In genomic region chr8:84975434-84975833, GRCm38 (mm10) we compare ENCODE assay signal across 9 mouse cellular contexts. TPM values are rescaled to one million over a fixed set of nuclear protein-coding genes. Genes with fewer than 3 reads are reported as not detected.
A peak's percentile ranks its signal among the peaks of the same experiment; 100 is the strongest.
DNase-seq lines count a peak whose midpoint lies in the region; ATAC-seq and TF ChIP-seq lines count a peak whose summit lies in the region.
"Had no signal": no experiment of that assay in that cellular context is flagged by ENCODE, and none has a peak within 500 bp of the region (broad histone marks: within the 10 kb centered on the region; RNA-seq: fewer than 3 reads in every experiment).

No protein-coding gene starts in this region.

- peak overlapping the region; percentile 90 for H3K27ac ChIP-seq in ES-Bruce4 (ENCODE audit: insufficient read depth, low read length)
- no peak overlapping the region for H3K27ac ChIP-seq in cortical plate, adult 2 months (ENCODE audit: insufficient read depth, low read length)
- peak overlapping the region; percentile 71 for H3K27ac ChIP-seq in heart, embryonic 12.5 days (ENCODE audit: poor library complexity, severe bottlenecking)
- H3K27ac ChIP-seq in kidney, postnatal 0 days = peak overlapping the region; percentile 96; the same call in 1 of the 2 replicates
- peak overlapping the region; percentile 93 for H3K27ac ChIP-seq in lung, embryonic 15.5 days

- H3K36me3 ChIP-seq in ES-Bruce4 (ENCODE audit: control insufficient read depth, insufficient read depth, low read length, poor library complexity, severe bottlenecking) = peaks cover 24% of the 10 kb centered on the region
- H3K36me3 ChIP-seq in heart, embryonic 12.5 days = peaks cover 45% of the 10 kb centered on the region
- H3K36me3 ChIP-seq in kidney, postnatal 0 days (ENCODE audit: insufficient read depth, low read length) = peaks cover 21% of the 10 kb centered on the region
- H3K36me3 ChIP-seq in lung, embryonic 15.5 days = peaks cover 38% of the 10 kb centered on the region

- H3K4me3 ChIP-seq in ES-Bruce4 (ENCODE audit: low read depth, low read length) = peak overlapping the region; percentile 66
- H3K4me3 ChIP-seq in cortical plate, adult 2 months (ENCODE audit: insufficient read depth, low read length) = peak overlapping the region; percentile 87; the same call in 1 of the 2 replicates
- H3K4me3 ChIP-seq in heart, embryonic 12.5 days = peak overlapping the region; percentile 55; the same call in 1 of the 2 replicates
- H3K4me3 ChIP-seq in kidney, postnatal 0 days (replicated peaks; ENCODE audit: low read depth, low read length) = peak overlapping the region; percentile 69; the same call in 1 of the 2 replicates
- peak overlapping the region; percentile 61; the same call in 1 of the 2 replicates for H3K4me3 ChIP-seq in lung, embryonic 15.5 days

- H3K9ac ChIP-seq in ES-Bruce4 (ENCODE audit: low read depth, poor library complexity, severe bottlenecking) = peak overlapping the region; percentile 94
- peak overlapping the region; percentile 69; the same call in 1 of the 2 replicates for H3K9ac ChIP-seq in heart, embryonic 12.5 days
- no peak overlapping the region for H3K9ac ChIP-seq in kidney, postnatal 0 days (ENCODE audit: low read depth, low read length)
- no peak overlapping the region for H3K9ac ChIP-seq in lung, embryonic 15.5 days

- H3K4me1 ChIP-seq in ES-Bruce4 (ENCODE audit: control insufficient read depth, insufficient read depth, low read length) = no peaks in the 10 kb centered on the region
- H3K4me1 ChIP-seq in cortical plate, adult 2 months (ENCODE audit: control insufficient read depth, insufficient read depth, low read length) = peaks cover 3% of the 10 kb centered on the region; the same call in 1 of the 2 replicates
- H3K4me1 ChIP-seq in heart, embryonic 12.5 days (replicated peaks) = peaks cover 46% of the 10 kb centered on the region
- peaks cover 20% of the 10 kb centered on the region for H3K4me1 ChIP-seq in kidney, postnatal 0 days (replicated peaks; ENCODE audit: insufficient read depth, low read length)
- H3K4me1 ChIP-seq in lung, embryonic 15.5 days = peaks cover 65% of the 10 kb centered on the region

- no peak for TF ChIP-seq POLR2A in ES-Bruce4 (IDR thresholded peaks at IDR 0.05; ENCODE audit: insufficient read depth, low read length)
- no peak for TF ChIP-seq POLR2A in cortical plate, adult 2 months (IDR thresholded peaks at IDR 0.05; ENCODE audit: extremely low read depth, insufficient read depth, low read length)

- 35% methylated on average over 7 of the region's 7 CpGs for WGBS in heart, embryonic 12.5 days
- WGBS in kidney, postnatal 0 days = 36% methylated on average over 7 of the region's 7 CpGs
- 39% methylated on average over 7 of the region's 7 CpGs for WGBS in lung, embryonic 15.5 days

- peak overlapping the region; percentile 95 for H3K4me2 ChIP-seq in heart, embryonic 12.5 days
- H3K4me2 ChIP-seq in kidney, postnatal 0 days (ENCODE audit: low read length) = peak overlapping the region; percentile 98
- H3K4me2 ChIP-seq in lung, embryonic 15.5 days = peak overlapping the region; percentile 99

- 0 out of 2 replicates have a peak, but pooled peaks have one; percentile 36 for TF ChIP-seq EP300 in ES-Bruce4 (IDR thresholded peaks at IDR 0.05; ENCODE audit: insufficient read depth, low read depth, low read length)

- DNase-seq in 3134 (ENCODE audit: extremely low read depth, insufficient read length, low spot score) = peak; percentile 55
- DNase-seq in kidney, postnatal 0 days (ENCODE audit: low spot score) = peak; percentile 80
- peak; percentile 54 for DNase-seq in right cerebral cortex, postnatal 25 days

- no peaks in the 10 kb centered on the region for H3K27me3 ChIP-seq in ES-Bruce4 (ENCODE audit: control insufficient read depth, insufficient read depth, low read length, poor library complexity, severe bottlenecking)
- no peaks in the 10 kb centered on the region for H3K27me3 ChIP-seq in heart, embryonic 12.5 days (replicated peaks)
- H3K27me3 ChIP-seq in kidney, postnatal 0 days (ENCODE audit: insufficient read depth, low read length) = no peaks in the 10 kb centered on the region
- H3K27me3 ChIP-seq in lung, embryonic 15.5 days = no peaks in the 10 kb centered on the region

- H3K9me3 ChIP-seq in ES-Bruce4 (replicated peaks; ENCODE audit: control insufficient read depth, insufficient read depth, low read length, poor library complexity, severe bottlenecking) = no peaks in the 10 kb centered on the region
- H3K9me3 ChIP-seq in heart, embryonic 12.5 days (replicated peaks) = no peaks in the 10 kb centered on the region
- H3K9me3 ChIP-seq in kidney, postnatal 0 days (replicated peaks; ENCODE audit: low read length) = no peaks in the 10 kb centered on the region
- no peaks in the 10 kb centered on the region for H3K9me3 ChIP-seq in lung, embryonic 15.5 days

- ATAC-seq in heart, embryonic 12.5 days (ENCODE audit: insufficient number of reproducible peaks, low FRiP score) = no peak
- no peak for ATAC-seq in kidney, postnatal 0 days (replicated peaks; ENCODE audit: low FRiP score, low read depth)
- no peak for ATAC-seq in lung, embryonic 15.5 days (ENCODE audit: borderline replicate concordance, extremely low read depth, low FRiP score, low TSS enrichment)
- ATAC-seq in erythroid progenitor cell, adult 5-6 weeks (replicated peaks; ENCODE audit: low FRiP score, poor library complexity, severe bottlenecking) = no peak

- TF ChIP-seq CTCF in ES-Bruce4 (IDR thresholded peaks at IDR 0.05; ENCODE audit: low read depth, low read length) = peak; percentile 87
- TF ChIP-seq CTCF in cortical plate, adult 2 months (IDR thresholded peaks at IDR 0.05; ENCODE audit: extremely low read depth, insufficient read depth, low read length) = peak; percentile 84
- peak; percentile 96 for TF ChIP-seq CTCF in kidney, postnatal 0 days (IDR thresholded peaks at IDR 0.05; ENCODE audit: low read depth)

RNA-seq across cellular contexts. Expression of gene Junb, which starts 3.1 kb away (rescaled TPM):
- polyA plus RNA-seq in ES-Bruce4 (2011; ENCODE audit: insufficient read depth, insufficient read length, low read depth, missing spikeins) = 19.0 and 20.4 TPM in 2 replicates
- 57.5 and 81.7 TPM in 2 replicates for polyA plus RNA-seq in cortical plate, adult 2 months (2012; rRNA removed)
- 11.9 and 13.2 TPM in 2 replicates for polyA plus RNA-seq in heart, embryonic 12.5 days (2016; fragmentation: Nextera tagmentation; extraction: Ambion mirVana)
- 22.7 and 27.7 TPM in 2 replicates for polyA plus RNA-seq in kidney, postnatal 0 days (2015; fragmentation: Nextera tagmentation; extraction: Ambion mirVana)
- 17.4 and 20.5 TPM in 2 replicates for polyA plus RNA-seq in lung, embryonic 15.5 days (2015; fragmentation: Nextera tagmentation; extraction: Ambion mirVana)
- 8.0 and 12.3 TPM in 2 replicates for total RNA-seq in erythroid progenitor cell, adult 5-6 weeks (2015; ENCODE audit: low replicate concordance)
- total RNA-seq in erythroid progenitor cell, adult 5-6 weeks (2017; ENCODE audit: low replicate concordance) = 10.4 and 15.1 TPM in 2 replicates

RNA-seq across cellular contexts. Expression of gene Rnaseh2a, which starts 5.9 kb away (rescaled TPM):
- polyA plus RNA-seq in ES-Bruce4 (2011; ENCODE audit: insufficient read depth, insufficient read length, low read depth, missing spikeins) = 79.2 and 88.1 TPM in 2 replicates
- 37.3 and 37.7 TPM in 2 replicates for polyA plus RNA-seq in cortical plate, adult 2 months (2012; rRNA removed)
- 77.1 and 79.0 TPM in 2 replicates for polyA plus RNA-seq in heart, embryonic 12.5 days (2016; fragmentation: Nextera tagmentation; extraction: Ambion mirVana)
- polyA plus RNA-seq in kidney, postnatal 0 days (2015; fragmentation: Nextera tagmentation; extraction: Ambion mirVana) = 101 and 103 TPM in 2 replicates
- polyA plus RNA-seq in lung, embryonic 15.5 days (2015; fragmentation: Nextera tagmentation; extraction: Ambion mirVana) = 114 and 120 TPM in 2 replicates
- total RNA-seq in erythroid progenitor cell, adult 5-6 weeks (2015; ENCODE audit: low replicate concordance) = 82.6 and 141 TPM in 2 replicates
- 63.3 and 93.8 TPM in 2 replicates for total RNA-seq in erythroid progenitor cell, adult 5-6 weeks (2017; ENCODE audit: low replicate concordance)

RNA-seq across cellular contexts. Expression of gene Prdx2, which starts 6.0 kb away (rescaled TPM):
- polyA plus RNA-seq in ES-Bruce4 (2011; ENCODE audit: insufficient read depth, insufficient read length, low read depth, missing spikeins) = 226 and 237 TPM in 2 replicates
- polyA plus RNA-seq in cortical plate, adult 2 months (2012; rRNA removed) = 287 TPM in 2 replicates
- 638 and 672 TPM in 2 replicates for polyA plus RNA-seq in heart, embryonic 12.5 days (2016; fragmentation: Nextera tagmentation; extraction: Ambion mirVana)
- polyA plus RNA-seq in kidney, postnatal 0 days (2015; fragmentation: Nextera tagmentation; extraction: Ambion mirVana) = 729 and 747 TPM in 2 replicates
- 727 and 733 TPM in 2 replicates for polyA plus RNA-seq in lung, embryonic 15.5 days (2015; fragmentation: Nextera tagmentation; extraction: Ambion mirVana)
- 2,168 and 2,598 TPM in 2 replicates for total RNA-seq in erythroid progenitor cell, adult 5-6 weeks (2015; ENCODE audit: low replicate concordance)
- total RNA-seq in erythroid progenitor cell, adult 5-6 weeks (2017; ENCODE audit: low replicate concordance) = 2,812 and 2,913 TPM in 2 replicates

RNA-seq across cellular contexts. Expression of gene Gm49661, which starts 6.2 kb away (rescaled TPM):
- 4.9 TPM in 1 of 2 replicates, not detected in the other for polyA plus RNA-seq in ES-Bruce4 (2011; ENCODE audit: insufficient read depth, insufficient read length, low read depth, missing spikeins)
- not detected in 2 replicates for polyA plus RNA-seq in cortical plate, adult 2 months (2012; rRNA removed)
- polyA plus RNA-seq in heart, embryonic 12.5 days (2016; fragmentation: Nextera tagmentation; extraction: Ambion mirVana) = not detected in 2 replicates
- not detected in 2 replicates for polyA plus RNA-seq in kidney, postnatal 0 days (2015; fragmentation: Nextera tagmentation; extraction: Ambion mirVana)
- not detected in 2 replicates for polyA plus RNA-seq in lung, embryonic 15.5 days (2015; fragmentation: Nextera tagmentation; extraction: Ambion mirVana)
- not detected in 2 replicates for total RNA-seq in erythroid progenitor cell, adult 5-6 weeks (2015; ENCODE audit: low replicate concordance)
- total RNA-seq in erythroid progenitor cell, adult 5-6 weeks (2017; ENCODE audit: low replicate concordance) = not detected in 2 replicates
- polyA plus RNA-seq: frontal cortex, adult 2 months had no signal

RNA-seq across cellular contexts. Expression of gene Hook2, which starts 15.0 kb away (rescaled TPM):
- polyA plus RNA-seq in ES-Bruce4 (2011; ENCODE audit: insufficient read depth, insufficient read length, low read depth, missing spikeins) = 41.5 and 41.8 TPM in 2 replicates
- polyA plus RNA-seq in cortical plate, adult 2 months (2012; rRNA removed) = 15.6 and 19.2 TPM in 2 replicates
- 7.2 and 7.7 TPM in 2 replicates for polyA plus RNA-seq in heart, embryonic 12.5 days (2016; fragmentation: Nextera tagmentation; extraction: Ambion mirVana)
- 30.2 and 32.0 TPM in 2 replicates for polyA plus RNA-seq in kidney, postnatal 0 days (2015; fragmentation: Nextera tagmentation; extraction: Ambion mirVana)
- polyA plus RNA-seq in lung, embryonic 15.5 days (2015; fragmentation: Nextera tagmentation; extraction: Ambion mirVana) = 23.2 and 23.9 TPM in 2 replicates
- 0.42 and 0.72 TPM in 2 replicates for total RNA-seq in erythroid progenitor cell, adult 5-6 weeks (2015; ENCODE audit: low replicate concordance)
- total RNA-seq in erythroid progenitor cell, adult 5-6 weeks (2017; ENCODE audit: low replicate concordance) = 2.6 and 4.6 TPM in 2 replicates

Comparison
In these comparisons a context has a peak if more than half of its experiments do, and no peak if none do; other contexts are left out.
1. H3K9ac ChIP-seq: peak in ES-Bruce4 (single experiment) and heart, embryonic 12.5 days (single experiment); none in kidney, postnatal 0 days (single experiment) and lung, embryonic 15.5 days (single experiment).
2. Peak in every context shown above with its lines, with median percentiles within 50 percentile points of each other: DNase-seq, H3K4me3 ChIP-seq, CTCF ChIP-seq and H3K4me2 ChIP-seq.